Mouse (Mus musculus) kidney, postnatal 14 days (tissue): ENCODE measurements around the gene Uba1.

Source experiments
- DNase-seq: peaks from one replicate; pipeline ENCODE4 v3.0.0; 2022; ENCODE audit warnings: mixed read lengths

Uba1 gene

GRCm38 (mm10) chrX:20730048-20730447, 71.9 kb downstream of the Uba1 start:
- DNase-seq, result peak; percentile 5
